Mouse (Mus musculus) C2C12 (cell line): ENCODE measurements around the gene Nrap. TPM values are rescaled to one million over a fixed set of nuclear protein-coding genes. Genes with fewer than 3 reads are reported as not detected.

ENCODE experiments used
- H3K27me3 ChIP-seq: one replicate; pipeline ENCODE4 v1.6.1; 2011; ENCODE audit not compliant: control insufficient read depth, insufficient read depth, insufficient read length
- H3K36me3 ChIP-seq: one replicate; pipeline ENCODE4 v1.6.1; 2011; ENCODE audit not compliant: control insufficient read depth, insufficient read depth
- H3K4me3 ChIP-seq: one replicate; pipeline ENCODE4 v1.5.1; 2011; ENCODE audit warnings: mild to moderate bottlenecking, control low read depth; ENCODE audit not compliant: poor library complexity, insufficient read depth, severe bottlenecking
- H3K79me2 ChIP-seq: one replicate; pipeline ENCODE4 v1.6.1; 2011; ENCODE audit not compliant: control insufficient read depth, insufficient read depth
- H3K79me3 ChIP-seq: one replicate; pipeline ENCODE4 v1.6.1; 2011; ENCODE audit warnings: low read depth, control low read depth
- H3ac ChIP-seq: one replicate; pipeline ENCODE3; 2011; ENCODE audit warnings: low read depth; ENCODE audit not compliant: control insufficient read depth, insufficient read length
- CEBPB ChIP-seq: IDR thresholded peaks from one replicate; pipeline ENCODE4 v1.6.1; 2011; ENCODE audit warnings: low read depth, mild to moderate bottlenecking, control low read depth, moderate library complexity
- CTCF ChIP-seq: IDR thresholded peaks from one replicate; pipeline ENCODE4 v1.5.1; 2011; ENCODE audit not compliant: control insufficient read depth, insufficient read depth, insufficient read length
- FOSL1 ChIP-seq: IDR thresholded peaks from one replicate; pipeline ENCODE4 v1.8.0; 2011; ENCODE audit warnings: mild to moderate bottlenecking, low read length; ENCODE audit not compliant: poor library complexity, insufficient read depth, severe bottlenecking
- MAX ChIP-seq: IDR thresholded peaks from one replicate; pipeline ENCODE4 v1.6.1; 2011; ENCODE audit warnings: mild to moderate bottlenecking, control low read depth
- MYOD1 ChIP-seq: IDR thresholded peaks from one replicate; pipeline ENCODE4 v1.6.1; 2011; ENCODE audit warnings: low read depth; ENCODE audit not compliant: control insufficient read depth, insufficient read length
- MYOG ChIP-seq: IDR thresholded peaks from one replicate; pipeline ENCODE4 v1.6.1; 2011; ENCODE audit not compliant: control insufficient read depth, insufficient read length; ENCODE audit errors: extremely low read depth
- USF1 ChIP-seq: IDR thresholded peaks from one replicate; pipeline ENCODE4 v1.6.1; 2011; ENCODE audit warnings: low read depth, mild to moderate bottlenecking, control low read depth, moderate library complexity
- polyA plus RNA-seq: library from polyadenylated mRNA; unstranded; fragments of >200 nt; fragmentation: generic; extraction: Trizol; gene quantifications from one replicate; pipeline ENCODE4 v1.2.1, GENCODE M21; 2012; ENCODE audit warnings: missing spikeins

Nrap gene
- polyA plus RNA-seq, 1 experiment, result 0.88 TPM

- Histone ChIP-seq H3K79me3 (no peaks in the 10 kb centered on the region), H3ac (no peak overlapping the region), H3K4me3 (no peak overlapping the region), H3K27me3 (no peaks in the 10 kb centered on the region), H3K36me3 (no peaks in the 10 kb centered on the region), H3K79me2 (no peaks in the 10 kb centered on the region)
- TF ChIP-seq FOSL1 (no peak), MAX (no peak), MYOD1 (no peak), USF1 (no peak), CTCF (no peak), CEBPB (no peak), MYOG (no peak)
Measured at GRCm38 (mm10) chr19:56393311-56393866, 3.6 kb upstream of the Nrap start.

GRCm38 (mm10) chr19:56391307-56392046 lies 1.6 kb upstream of the Nrap start:
- Histone ChIP-seq H3K79me3 (no peaks in the 10 kb centered on the region), H3K79me2 (no peaks in the 10 kb centered on the region), H3K36me3 (no peaks in the 10 kb centered on the region), H3K27me3 (no peaks in the 10 kb centered on the region), H3K4me3 (no peak overlapping the region), H3ac (no peak overlapping the region)
- TF ChIP-seq MAX (no peak), CEBPB (no peak), MYOG (no peak), CTCF (no peak), FOSL1 (no peak), USF1 (no peak), MYOD1 (no peak)

GRCm38 (mm10) chr19:56389176-56389575 lies 661 bp downstream of the Nrap start:
- Histone ChIP-seq H3K36me3 (no peaks in the 10 kb centered on the region), H3K4me3 (no peak overlapping the region)
- TF ChIP-seq MYOG (no peak), CTCF (no peak), MYOD1 (no peak), CEBPB (no peak), USF1 (no peak), FOSL1 (peak; percentile 20), MAX (peak; percentile 33)

GRCm38 (mm10) chr19:56387726-56388302 lies 2.0 kb downstream of the Nrap start:
- no peak overlapping the region for H3K4me3 ChIP-seq
- no peak overlapping the region for H3ac ChIP-seq
- no peaks in the 10 kb centered on the region for H3K79me2 ChIP-seq
- no peaks in the 10 kb centered on the region for H3K79me3 ChIP-seq
- no peaks in the 10 kb centered on the region for H3K27me3 ChIP-seq
- TF ChIP-seq CEBPB (peak; percentile 35), MYOG (no peak)
- H3K36me3 ChIP-seq, result no peaks in the 10 kb centered on the region

More at GRCm38 (mm10) chr19:56389176-56389575, 661 bp downstream of the Nrap start:
- Histone ChIP-seq H3K27me3 (no peaks in the 10 kb centered on the region), H3ac (peak overlapping the region; percentile 16), H3K79me3 (no peaks in the 10 kb centered on the region), H3K79me2 (no peaks in the 10 kb centered on the region)

- Histone ChIP-seq H3K79me2 (no peaks in the 10 kb centered on the region), H3K79me3 (no peaks in the 10 kb centered on the region), H3K36me3 (no peaks in the 10 kb centered on the region), H3ac (no peak overlapping the region), H3K4me3 (no peak overlapping the region), H3K27me3 (no peaks in the 10 kb centered on the region)
- TF ChIP-seq MYOG (no peak), MAX (no peak), MYOD1 (no peak), CTCF (no peak), CEBPB (no peak), FOSL1 (no peak), USF1 (no peak)
Measured at GRCm38 (mm10) chr19:56386095-56386494, 3.7 kb downstream of the Nrap start.

GRCm38 (mm10) chr19:56385546-56385945 lies 4.3 kb downstream of the Nrap start:
- TF ChIP-seq USF1 (no peak), CTCF (no peak), CEBPB (no peak), MYOD1 (no peak), FOSL1 (no peak), MAX (no peak), MYOG (no peak)
- H3K4me3 ChIP-seq, result no peak overlapping the region

More at GRCm38 (mm10) chr19:56385546-56385945, 4.3 kb downstream of the Nrap start:
- Histone ChIP-seq H3ac (no peak overlapping the region), H3K79me3 (no peaks in the 10 kb centered on the region), H3K79me2 (no peaks in the 10 kb centered on the region), H3K27me3 (no peaks in the 10 kb centered on the region), H3K36me3 (no peaks in the 10 kb centered on the region)
